Mouse (Mus musculus): ENCODE data around the gene Stag3.

The Stag3 gene

GRCm38 (mm10) chr5:138268980-138269379 lies 11.1 kb upstream of the Stag3 start:
- no peak for DNase-seq (ENCODE audit: low spot score in 2 of 2)

- DNase-seq (ENCODE audit: low spot score in 2 of 2) = no peak
Observed at GRCm38 (mm10) chr5:138271232-138271631, 8.8 kb upstream of the Stag3 start.

- peak in 1 of 2 experiments; percentile 55 for DNase-seq (ENCODE audit: low spot score in 2 of 2)
Observed at GRCm38 (mm10) chr5:138272409-138272923, 7.6 kb upstream of the Stag3 start, which contains the start of gene Gal3st4. Gene Gal3st4 (minus strand): TSS chr5:138272840.

GRCm38 (mm10) chr5:138274186-138274585 lies 5.9 kb upstream of the Stag3 start:
- DNase-seq (ENCODE audit: low spot score in 2 of 2) = no peak

GRCm38 (mm10) chr5:138275216-138276050 lies 4.6 kb upstream of the Stag3 start:
- DNase-seq (ENCODE audit: low spot score in 2 of 2) = no peak

GRCm38 (mm10) chr5:138277994-138278393 lies 2.0 kb upstream of the Stag3 start:
- DNase-seq (ENCODE audit: low spot score in 2 of 2) = no peak

- no peak for DNase-seq (ENCODE audit: low spot score in 2 of 2)
Observed at GRCm38 (mm10) chr5:138280425-138280768, 357 bp downstream of the Stag3 start.

GRCm38 (mm10) chr5:138280829-138281228 lies 789 bp downstream of the Stag3 start:
- DNase-seq (ENCODE audit: low spot score in 2 of 2) = no peak

GRCm38 (mm10) chr5:138281798-138282197 lies 1.8 kb downstream of the Stag3 start:
- no peak for DNase-seq (ENCODE audit: low spot score in 2 of 2)

- DNase-seq (ENCODE audit: low spot score in 2 of 2) = no peak
Observed at GRCm38 (mm10) chr5:138283540-138283939, 3.5 kb downstream of the Stag3 start.

- no peak for DNase-seq (ENCODE audit: low spot score in 2 of 2)
Observed at GRCm38 (mm10) chr5:138287861-138288260, 7.8 kb downstream of the Stag3 start.

GRCm38 (mm10) chr5:138291638-138292037 lies 11.6 kb downstream of the Stag3 start:
- no peak for DNase-seq (ENCODE audit: low spot score in 2 of 2)

- DNase-seq (ENCODE audit: low spot score in 2 of 2) = no peak
Observed at GRCm38 (mm10) chr5:138294158-138294557, 14.1 kb downstream of the Stag3 start.

GRCm38 (mm10) chr5:138299613-138300012 lies 19.6 kb downstream of the Stag3 start:
- DNase-seq (ENCODE audit: low spot score in 2 of 2) = no peak

- no peak for DNase-seq (ENCODE audit: low spot score in 2 of 2)
Observed at GRCm38 (mm10) chr5:138312795-138313194, 32.8 kb downstream of the Stag3 start.

GRCm38 (mm10) chr5:138341661-138342060 lies 61.6 kb downstream of the Stag3 start, which contains the start of gene Pvrig:
Gene Pvrig (plus strand): TSS chr5:138341961.
- DNase-seq (ENCODE audit: low spot score in 2 of 2) = no peak

GRCm38 (mm10) chr5:138343216-138343615 lies 63.2 kb downstream of the Stag3 start:
- DNase-seq (ENCODE audit: low spot score in 2 of 2) = no peak

Measured in urinary bladder, postnatal 36 days (tissue).